Mouse (Mus musculus) cerebellum, adult 9-10 months (tissue): ENCODE measurements at regions not wholly inside any gene's neighbourhood (a gene's known extent, or its start where the extent isn't known, plus 50 kb on each side); places are given as distances from the start of the nearest gene placed in this dataset.

Experiments
- DNase-seq: peaks from one replicate; pipeline ENCODE4 v3.0.0; 2022

- no peak for DNase-seq
Observed at GRCm38 (mm10) chr12:61912146-61912545, 389.2 kb downstream of the Lrfn5 start.

GRCm38 (mm10) chr12:61923331-61923730 is 400.4 kb downstream of the Lrfn5 start:
- DNase-seq: no peak

- DNase-seq: peak; percentile 0
Observed at GRCm38 (mm10) chr12:61925266-61925861, 402.4 kb downstream of the Lrfn5 start.
